12 mouse cellular contexts compared by ENCODE assay signal in genomic region chr10:122942771-122943170, GRCm38 (mm10).
"Had no signal": no experiment of that assay in that cellular context is flagged by ENCODE, and none has a peak within 500 bp of the region (broad histone marks: within the 10 kb centered on the region; RNA-seq: fewer than 3 reads in every experiment).

No protein-coding gene starts in this region.

- H3K9ac ChIP-seq: limb, embryonic 12.5 days; liver, embryonic 14.5 days; midbrain, embryonic 13.5 days; neural tube, embryonic 15.5 days had no signal

- H3K9me3 ChIP-seq: limb, embryonic 12.5 days; midbrain, embryonic 13.5 days; neural tube, embryonic 15.5 days had no signal

- DNase-seq: layer of hippocampus, postnatal 36 days; lung, adult 18-20 months; lung, postnatal 36 days; right cerebral cortex, adult 18-20 months; right cerebral cortex, postnatal 25 days; thymus, postnatal 4 days had no signal

- H3K4me2 ChIP-seq: limb, embryonic 12.5 days; midbrain, embryonic 13.5 days; neural tube, embryonic 15.5 days had no signal

- H3K27ac ChIP-seq: limb, embryonic 12.5 days; liver, embryonic 14.5 days; midbrain, embryonic 13.5 days; neural tube, embryonic 15.5 days had no signal

- ATAC-seq: intestine, embryonic 16.5 days; lung, postnatal 0 days; midbrain, embryonic 13.5 days had no signal

- H3K36me3 ChIP-seq: limb, embryonic 12.5 days; midbrain, embryonic 13.5 days; neural tube, embryonic 15.5 days had no signal

- H3K4me3 ChIP-seq: limb, embryonic 12.5 days; midbrain, embryonic 13.5 days; neural tube, embryonic 15.5 days had no signal

- H3K27me3 ChIP-seq: limb, embryonic 12.5 days; midbrain, embryonic 13.5 days; neural tube, embryonic 15.5 days had no signal
